Mouse (Mus musculus) A20 (cell line): ENCODE data around the gene Dlx4.

Experiments used
- DNase-seq: peaks from one replicate; pipeline ENCODE4 v3.0.0-alpha.2; 2011; ENCODE audit warnings: low read depth, low spot score

Gene Dlx4

GRCm38 (mm10) chr11:95104266-95104665 lies 41.8 kb downstream of the Dlx4 start:
- no peak for DNase-seq

GRCm38 (mm10) chr11:95102161-95102904 lies 43.7 kb downstream of the Dlx4 start:
- DNase-seq = no peak

- no peak for DNase-seq
Measured at GRCm38 (mm10) chr11:95101071-95101788, 44.8 kb downstream of the Dlx4 start.

- no peak for DNase-seq
Measured at GRCm38 (mm10) chr11:95100393-95100792, 45.7 kb downstream of the Dlx4 start.

- no peak for DNase-seq
Measured at GRCm38 (mm10) chr11:95098346-95099095, 47.5 kb downstream of the Dlx4 start.

GRCm38 (mm10) chr11:95097889-95098288 lies 48.2 kb downstream of the Dlx4 start:
- DNase-seq = no peak

GRCm38 (mm10) chr11:95096608-95097373 lies 49.3 kb downstream of the Dlx4 start:
- DNase-seq = no peak

GRCm38 (mm10) chr11:95095596-95095995 lies 50.5 kb downstream of the Dlx4 start:
- no peak for DNase-seq

GRCm38 (mm10) chr11:95093077-95093476 lies 53.0 kb downstream of the Dlx4 start:
- no peak for DNase-seq
